Mouse (Mus musculus): ENCODE results near the gene Thsd4. TPM values are rescaled to one million over a fixed set of nuclear protein-coding genes. Genes with fewer than 3 reads are reported as not detected.

The Thsd4 gene
- polyA plus RNA-seq, 1 experiment from 2014 or later, result 1.8 TPM

GRCm38 (mm10) chr9:60271940-60272339 lies 249.9 kb downstream of the Thsd4 start:
- in situ Hi-C loops (cut with MboI; ENCODE audit: low pct_unique_long_range_greater_than_20kb), result no loop called here
- no peak for TF ChIP-seq CTCF (IDR thresholded peaks at IDR 0.05)
- DNase-seq (ENCODE audit: low read depth, low spot score) (no peak), ATAC-seq (no peak)
- no peaks in the 10 kb centered on the region for H3K27me3 ChIP-seq
- CTCF ChIA-PET, result no interaction called here
- POLR2A ChIA-PET, result no interaction called here

DNA sequence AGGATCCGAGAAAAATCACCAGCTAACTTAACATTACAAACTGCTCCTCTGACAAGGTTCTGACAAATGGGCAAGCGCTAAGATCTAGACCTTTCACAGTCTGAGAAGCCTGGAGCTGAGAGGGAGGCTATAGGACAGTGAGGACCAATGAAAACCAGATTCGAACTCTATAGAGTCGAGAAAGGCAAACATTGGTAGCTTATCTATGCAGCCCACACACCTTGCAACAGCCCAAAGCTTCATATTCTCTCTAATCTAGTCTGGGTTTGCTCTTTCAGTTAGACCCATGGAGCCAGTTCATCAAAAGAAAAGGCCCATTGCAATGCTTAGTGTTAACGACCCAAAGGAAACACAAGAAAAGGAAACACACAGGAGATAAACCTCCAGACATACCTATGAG lies 252.0 kb downstream of the Thsd4 start:
- POLR2A ChIA-PET, result no interaction called here
- ATAC-seq, result no peak
- no peak for TF ChIP-seq CTCF (IDR thresholded peaks at IDR 0.05)
- H3K27me3 ChIP-seq, result no peaks in the 10 kb centered on the region
- DNase-seq (ENCODE audit: low read depth, low spot score), result no peak
- in situ Hi-C loops (cut with MboI; ENCODE audit: low pct_unique_long_range_greater_than_20kb), result no loop called here
- CTCF ChIA-PET, result interaction anchor here (1.0 kb wide), 1 partner anchor 27 kb away, joined by 3 read pairs; no protein-coding TSS in a partner anchor

GRCm38 (mm10) chr9:60267273-60267626 lies 254.6 kb downstream of the Thsd4 start:
- ChIA-PET CTCF (no interaction called here), POLR2A (no interaction called here)
- no peaks in the 10 kb centered on the region for H3K27me3 ChIP-seq
- DNase-seq (ENCODE audit: low read depth, low spot score), result no peak
- ATAC-seq, result no peak
- in situ Hi-C loops (cut with MboI; ENCODE audit: low pct_unique_long_range_greater_than_20kb), result no loop called here
- no peak for TF ChIP-seq CTCF (IDR thresholded peaks at IDR 0.05)

DNA sequence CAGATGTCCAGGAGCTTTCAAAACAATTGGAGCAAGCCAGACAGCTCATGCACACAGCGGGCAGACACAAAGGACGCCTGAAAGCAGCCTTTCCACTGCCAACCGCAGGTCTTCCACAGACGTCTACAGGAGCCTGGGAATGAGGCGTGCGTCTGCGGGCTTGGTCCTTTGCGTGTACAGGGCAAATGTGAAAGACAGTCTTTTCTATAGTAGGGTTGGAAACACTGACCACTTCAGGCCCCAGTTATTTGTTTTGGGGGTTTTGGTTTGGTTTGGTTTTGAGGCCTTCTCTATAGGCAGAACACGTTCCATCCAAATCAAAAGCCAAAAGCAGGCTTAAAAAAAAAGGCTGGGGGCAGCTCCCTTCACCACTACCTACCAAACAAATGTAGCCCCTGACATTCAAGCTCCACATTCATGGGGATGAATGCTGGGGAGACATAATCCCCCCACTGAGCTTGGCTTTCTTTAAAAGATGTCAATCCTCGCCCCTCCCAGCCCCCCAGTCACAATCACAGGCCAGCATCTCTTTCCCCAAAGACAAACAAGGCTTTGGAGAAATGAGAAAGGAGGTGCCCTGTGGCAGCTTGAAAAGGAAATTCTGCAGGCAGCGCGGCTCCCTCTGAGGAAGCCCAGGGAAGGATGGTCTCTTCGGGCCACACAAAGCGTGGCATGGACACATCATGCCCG lies 255.1 kb downstream of the Thsd4 start:
- POLR2A ChIA-PET, result no interaction called here
- CTCF ChIA-PET, result interaction anchor here (2.5 kb wide), 1 partner anchor 9 kb away, joined by 5 read pairs; no protein-coding TSS in a partner anchor
- in situ Hi-C loops (cut with MboI; ENCODE audit: low pct_unique_long_range_greater_than_20kb), result no loop called here
- DNase-seq (ENCODE audit: low read depth, low spot score) (no peak), ATAC-seq (no peak)
- no peak for TF ChIP-seq CTCF (IDR thresholded peaks at IDR 0.05)
- H3K27me3 ChIP-seq, result no peaks in the 10 kb centered on the region

- in situ Hi-C loops (cut with MboI; ENCODE audit: low pct_unique_long_range_greater_than_20kb), result no loop called here
- CTCF ChIA-PET, result interaction anchor here (2.5 kb wide), 1 partner anchor 11 kb away, joined by 5 read pairs; no protein-coding TSS in a partner anchor
- no peaks in the 10 kb centered on the region for H3K27me3 ChIP-seq
- ATAC-seq, result no peak
- no peak for DNase-seq (ENCODE audit: low read depth, low spot score)
- POLR2A ChIA-PET, result no interaction called here
- no peak for TF ChIP-seq CTCF (IDR thresholded peaks at IDR 0.05)
These were observed 257.1 kb downstream of the Thsd4 start for GRCm38 (mm10) chr9:60264586-60265325.

- in situ Hi-C loops (cut with MboI; ENCODE audit: low pct_unique_long_range_greater_than_20kb), result no loop called here
- ChIA-PET CTCF (interaction anchor here (0.8 to 2.3 kb wide), 3 partner anchors 18 to 19 kb away, joined by 3 to 5 read pairs (median 5); no protein-coding TSS in a partner anchor), POLR2A (no interaction called here)
- ATAC-seq, result no peak
- no peak for TF ChIP-seq CTCF (IDR thresholded peaks at IDR 0.05)
- H3K27me3 ChIP-seq, result no peaks in the 10 kb centered on the region
- DNase-seq (ENCODE audit: low read depth, low spot score), result no peak
These were observed 259.2 kb downstream of the Thsd4 start for GRCm38 (mm10) chr9:60262515-60263140.

GRCm38 (mm10) chr9:60259626-60260025 lies 262.2 kb downstream of the Thsd4 start:
- DNase-seq (ENCODE audit: low read depth, low spot score) (no peak), ATAC-seq (no peak)
- no peaks in the 10 kb centered on the region for H3K27me3 ChIP-seq
- CTCF ChIA-PET, result no interaction called here
- POLR2A ChIA-PET, result no interaction called here
- TF ChIP-seq CTCF (IDR thresholded peaks at IDR 0.05), result no peak
- in situ Hi-C loops (cut with MboI; ENCODE audit: low pct_unique_long_range_greater_than_20kb), result no loop called here

DNA sequence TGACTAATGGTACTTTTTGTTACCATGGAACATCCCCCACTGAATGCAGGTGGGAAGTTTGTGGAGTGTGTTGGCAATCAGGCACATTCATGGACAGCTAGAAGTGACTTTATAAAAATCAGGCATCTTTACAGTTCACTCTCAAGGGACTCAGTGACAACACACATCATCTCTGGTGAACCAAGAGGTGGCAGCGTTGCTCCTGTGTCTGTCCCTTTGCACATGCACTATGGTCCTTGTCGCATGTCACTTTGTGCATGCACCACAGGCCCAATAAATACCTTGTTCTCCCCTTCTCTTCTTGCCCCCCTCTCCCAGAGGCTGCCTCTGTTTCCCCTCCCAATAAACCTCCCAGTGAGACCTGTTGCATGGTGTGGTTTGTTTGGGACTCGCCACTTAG lies 270.1 kb downstream of the Thsd4 start:
- TF ChIP-seq CTCF (IDR thresholded peaks at IDR 0.05), result peak; percentile 42
- DNase-seq (ENCODE audit: low read depth, low spot score) (no peak), ATAC-seq (no peak)
- ChIA-PET POLR2A (no interaction called here), CTCF (interaction anchor here (2.3 kb wide), 1 partner anchor 24 kb away, joined by 6 read pairs; no protein-coding TSS in a partner anchor)
- no peaks in the 10 kb centered on the region for H3K27me3 ChIP-seq
- in situ Hi-C loops (cut with MboI; ENCODE audit: low pct_unique_long_range_greater_than_20kb), result no loop called here

- ChIA-PET POLR2A (interaction anchor here (0.7 kb wide), 1 partner anchor 30 kb away, joined by 3 read pairs; no protein-coding TSS in a partner anchor), CTCF (interaction anchor here (0.9 kb wide), 1 partner anchor 259 kb away, joined by 3 read pairs; no protein-coding TSS in a partner anchor)
- DNase-seq (ENCODE audit: low read depth, low spot score) (no peak), ATAC-seq (no peak)
- H3K27me3 ChIP-seq, result no peaks in the 10 kb centered on the region
- in situ Hi-C loops (cut with MboI; ENCODE audit: low pct_unique_long_range_greater_than_20kb), result no loop called here
- TF ChIP-seq CTCF (IDR thresholded peaks at IDR 0.05), result no peak
These were observed 271.4 kb downstream of the Thsd4 start for GRCm38 (mm10) chr9:60250403-60250802.

- no peak for TF ChIP-seq CTCF (IDR thresholded peaks at IDR 0.05)
- ChIA-PET POLR2A (no interaction called here), CTCF (no interaction called here)
- no peaks in the 10 kb centered on the region for H3K27me3 ChIP-seq
- no peak for DNase-seq (ENCODE audit: low read depth, low spot score)
- no peak for ATAC-seq
- in situ Hi-C loops (cut with MboI; ENCODE audit: low pct_unique_long_range_greater_than_20kb), result loop anchor here (5.0 to 10.0 kb wide), 4 partner anchors 294 to 607 kb away; no protein-coding TSS in a partner anchor
These were observed 273.8 kb downstream of the Thsd4 start for GRCm38 (mm10) chr9:60247998-60248397.
